Mouse (Mus musculus): ENCODE data around the gene Hcn1.

Gene Hcn1

GRCm38 (mm10) chr13:117705997-117706396, 103.9 kb downstream of the Hcn1 start:
- no peak for DNase-seq

- no peak for DNase-seq
Observed at GRCm38 (mm10) chr13:117706496-117706895, 104.4 kb downstream of the Hcn1 start.

GRCm38 (mm10) chr13:117706986-117707738, 105.0 kb downstream of the Hcn1 start:
- no peak for DNase-seq

DNA sequence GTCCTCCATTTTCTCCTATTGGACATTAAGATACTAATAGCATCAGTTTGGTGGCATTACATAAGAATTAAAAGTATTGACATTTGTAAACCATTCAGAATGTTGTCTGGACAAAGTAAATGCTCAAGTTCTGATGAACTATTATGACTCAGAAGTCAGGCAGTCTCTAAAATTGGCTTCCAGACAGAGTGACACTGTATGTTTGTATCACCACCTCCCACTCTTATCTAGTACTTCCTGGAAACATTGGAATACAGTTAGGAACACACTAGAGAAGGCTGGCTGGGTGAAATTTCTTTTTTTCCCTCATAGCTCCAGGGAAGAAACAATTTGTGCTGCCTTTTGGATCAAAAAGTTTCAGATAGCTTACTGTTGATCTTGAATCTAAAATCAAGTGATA, 108.7 kb downstream of the Hcn1 start:
- DNase-seq, result no peak

DNA sequence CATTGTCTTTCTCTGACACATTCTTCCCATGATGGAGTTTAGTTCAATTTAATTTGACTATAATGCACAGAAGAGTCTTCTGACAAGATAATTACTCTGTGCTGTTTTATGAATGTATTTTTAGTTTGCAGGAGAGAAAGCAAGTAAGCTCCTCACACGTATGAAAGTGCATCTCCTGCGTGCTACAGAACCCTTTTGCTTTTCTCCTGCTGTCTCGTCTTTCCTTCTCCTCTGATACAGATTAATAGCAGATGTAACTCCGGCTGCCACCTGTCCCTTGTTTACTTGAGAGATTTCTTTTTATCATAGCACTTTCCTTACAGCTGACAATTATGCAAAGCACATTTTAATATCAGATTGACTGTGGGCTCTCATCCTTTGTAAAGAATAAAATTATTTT, 120.0 kb downstream of the Hcn1 start:
- no peak for DNase-seq

DNA sequence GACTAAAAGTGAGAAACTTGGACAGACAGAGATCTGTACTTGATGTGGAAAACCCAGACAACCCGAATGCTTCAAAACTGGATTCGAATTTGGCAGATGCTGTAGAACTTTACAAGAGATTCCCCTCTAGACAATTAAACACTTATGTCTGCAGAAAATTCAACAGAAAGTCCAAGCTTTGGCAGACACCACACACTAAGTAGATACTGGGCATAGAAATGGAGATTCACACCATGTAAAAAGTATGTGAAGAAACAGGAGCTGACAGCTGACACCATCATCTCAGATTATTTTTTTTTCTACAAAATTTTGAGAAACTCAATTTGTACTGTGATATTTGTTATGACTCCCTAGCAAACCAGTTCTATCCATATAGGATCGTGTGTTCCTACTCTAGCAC, 122.0 kb downstream of the Hcn1 start:
- no peak for DNase-seq

GRCm38 (mm10) chr13:117728393-117728792, 126.3 kb downstream of the Hcn1 start:
- no peak for DNase-seq

DNA sequence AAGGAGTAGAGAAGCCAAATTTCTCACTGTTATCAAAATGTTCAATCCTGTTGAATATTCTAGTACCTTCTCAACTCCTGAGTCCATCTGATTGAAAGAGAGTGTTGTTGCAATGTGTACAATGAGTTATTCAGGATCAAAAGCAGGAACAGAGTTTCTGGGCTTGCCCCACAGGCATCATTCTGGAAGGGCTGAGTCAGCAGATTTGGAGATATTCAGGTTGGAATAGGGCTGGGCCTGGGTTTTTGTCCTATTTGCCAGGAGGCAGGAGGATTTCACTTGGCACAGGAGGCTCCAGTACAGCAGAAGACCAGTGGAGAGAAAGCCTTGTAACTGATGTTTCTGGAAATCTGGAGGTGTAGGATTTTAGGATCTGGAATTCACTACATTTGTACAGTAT, 130.6 kb downstream of the Hcn1 start:
- no peak for DNase-seq

- DNase-seq, result no peak
Observed at GRCm38 (mm10) chr13:117744451-117744850, 142.3 kb downstream of the Hcn1 start.

- no peak for DNase-seq
Observed at GRCm38 (mm10) chr13:117745173-117745572, 143.1 kb downstream of the Hcn1 start.

- DNase-seq, result no peak
Observed at GRCm38 (mm10) chr13:117765487-117765886, 163.4 kb downstream of the Hcn1 start.

- no peak for DNase-seq
Observed at GRCm38 (mm10) chr13:117785376-117785775, 183.3 kb downstream of the Hcn1 start.

GRCm38 (mm10) chr13:117792861-117793260, 190.7 kb downstream of the Hcn1 start:
- DNase-seq, result no peak

- DNase-seq, result no peak
Observed at GRCm38 (mm10) chr13:117801061-117801460, 198.9 kb downstream of the Hcn1 start.

- no peak for DNase-seq
Observed at GRCm38 (mm10) chr13:117827628-117828027, 225.5 kb downstream of the Hcn1 start.

GRCm38 (mm10) chr13:117836658-117837057, 234.5 kb downstream of the Hcn1 start:
- no peak for DNase-seq

- no peak for DNase-seq
Observed at GRCm38 (mm10) chr13:117838264-117838663, 236.1 kb downstream of the Hcn1 start.

- DNase-seq, result no peak
Observed at GRCm38 (mm10) chr13:117842366-117842765, 240.2 kb downstream of the Hcn1 start.

DNA sequence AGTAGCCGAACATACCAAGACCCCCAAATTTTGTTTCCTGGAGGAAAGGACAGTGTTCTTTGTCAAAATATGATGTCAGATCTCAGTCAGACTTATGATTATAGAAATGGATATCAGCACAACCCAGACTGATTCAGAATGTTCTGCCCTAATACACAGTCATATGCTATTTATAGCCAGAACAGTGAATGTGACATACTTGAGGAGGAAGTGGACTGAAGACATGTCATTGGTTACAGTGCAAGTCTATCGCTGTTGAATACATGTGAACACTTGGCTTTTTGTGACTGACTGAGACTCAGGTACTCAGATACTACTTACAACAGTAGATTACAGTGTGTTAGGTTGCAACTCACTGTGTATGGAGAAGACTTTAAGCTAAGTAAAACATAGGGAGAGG, 245.2 kb downstream of the Hcn1 start:
- no peak for DNase-seq

DNA sequence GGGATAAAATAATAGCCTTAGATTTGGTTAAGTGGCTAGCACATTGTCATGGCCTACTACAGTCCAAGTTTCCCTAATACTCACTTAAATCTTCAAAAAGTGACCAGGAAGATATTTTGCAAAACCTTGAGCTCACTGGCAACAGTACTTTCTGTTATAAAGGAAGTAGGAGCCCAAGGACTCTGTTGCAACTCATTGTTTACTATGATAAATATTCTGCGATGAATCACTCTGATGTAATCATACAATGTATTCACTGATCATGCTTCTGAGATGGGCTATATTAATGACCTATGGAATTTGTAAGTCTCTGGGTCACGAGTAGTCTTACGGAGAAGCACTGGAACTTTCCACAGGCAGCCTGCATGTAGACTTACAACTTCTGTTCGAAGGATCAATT, 246.6 kb downstream of the Hcn1 start:
- DNase-seq, result no peak

DNA sequence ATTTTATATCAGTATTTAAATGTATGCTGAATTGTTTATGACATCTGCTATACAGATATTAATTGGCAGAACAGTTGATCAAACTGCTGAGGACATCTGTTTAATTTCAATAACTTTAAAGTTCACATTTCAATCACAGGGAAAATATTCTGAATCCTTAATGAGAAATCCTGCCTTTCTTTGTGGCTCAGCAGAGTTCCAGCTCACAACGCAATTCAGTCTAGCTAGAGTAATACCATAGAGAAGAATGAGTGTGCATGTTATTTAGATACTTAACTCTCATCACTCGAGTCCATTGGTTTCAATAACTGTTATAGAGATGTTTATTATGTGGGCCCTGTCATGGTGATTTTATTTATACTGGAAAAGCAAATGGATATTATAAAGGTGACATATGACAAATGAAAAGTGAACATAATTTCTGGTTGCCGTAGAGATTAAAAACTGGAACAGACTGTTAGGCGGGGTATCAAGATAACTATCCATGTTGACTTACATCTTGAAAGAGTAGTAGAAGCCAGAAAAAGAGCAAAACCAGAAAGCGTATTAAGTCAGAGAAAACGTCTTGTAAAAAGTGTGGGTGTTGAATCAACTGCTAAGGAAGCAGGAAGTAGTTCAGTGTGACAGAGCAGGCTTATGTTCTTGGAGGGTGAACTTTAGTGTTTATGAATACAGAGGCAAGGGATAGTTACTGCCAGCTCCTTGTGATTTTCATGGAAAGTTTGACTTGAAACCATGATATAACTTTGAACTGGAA, 250.0 kb downstream of the Hcn1 start:
- DNase-seq, result no peak

DNA sequence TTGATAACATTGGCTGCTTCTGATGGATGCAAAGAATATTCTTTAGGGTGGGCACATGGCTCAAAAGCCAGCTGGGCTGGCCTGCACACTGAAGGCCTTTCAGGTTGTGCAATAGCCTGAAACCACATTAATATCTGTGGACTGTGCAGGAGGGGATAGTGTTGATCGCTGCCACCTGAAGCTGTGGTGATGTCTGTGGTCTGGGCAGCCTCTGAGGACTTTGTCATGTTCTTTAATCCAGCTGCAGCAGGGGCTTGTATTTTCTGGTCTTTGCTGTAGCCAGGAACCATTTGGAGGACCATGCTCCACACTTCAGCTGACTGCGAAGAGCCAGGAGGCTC, 250.6 kb downstream of the Hcn1 start:
- DNase-seq, result no peak

DNA sequence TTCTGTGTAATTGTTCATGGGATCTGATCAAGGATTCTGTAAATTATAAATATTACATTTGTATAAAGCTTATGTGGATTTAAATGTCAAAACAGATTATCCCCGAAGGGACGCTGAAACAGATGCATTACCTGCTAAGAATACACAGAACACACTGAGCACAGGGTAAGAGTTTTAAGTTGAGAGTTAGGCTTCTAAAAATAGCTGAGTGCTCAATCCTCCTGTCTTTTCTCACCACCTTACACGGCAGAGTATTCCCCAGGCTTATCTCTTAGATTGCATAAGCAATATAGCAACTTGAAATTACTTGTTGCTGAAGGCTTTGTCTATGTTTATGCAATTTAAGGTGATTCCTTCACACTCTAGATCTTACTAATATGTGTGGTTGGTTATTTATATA, 256.3 kb downstream of the Hcn1 start:
- DNase-seq, result no peak

- DNase-seq, result no peak
Observed at GRCm38 (mm10) chr13:117877787-117878186, 275.7 kb downstream of the Hcn1 start.
